Mouse (Mus musculus) heart, embryonic 16.5 days (tissue): ENCODE data around the gene Colgalt1. TPM values are rescaled to one million over a fixed set of nuclear protein-coding genes. Genes with fewer than 3 reads are reported as not detected.
A peak's percentile ranks its signal among the peaks of the same experiment; 100 is the strongest.

Source experiments
- ATAC-seq: fragments of 200-750 bp; cut with Nextera tagmentation; replicated peaks from 2 replicates; pipeline ENCODE4 v1.8.0; 2017; ENCODE audit warnings: moderate number of reproducible peaks; ENCODE audit not compliant: insufficient read depth, low FRiP score; ENCODE audit errors: extremely low read depth
- H3K27ac ChIP-seq: fragments of 300-500 bp; sonication (generic); 2 replicates; pipeline ENCODE4 v1.5.1; 2014; ENCODE audit warnings: mild to moderate bottlenecking, low read length, control low read depth, moderate library complexity
- H3K27me3 ChIP-seq: fragments of 300-500 bp; sonication (generic); 2 replicates; pipeline ENCODE4 v1.6.1; 2014; ENCODE audit warnings: low read length, mixed read lengths; ENCODE audit not compliant: control insufficient read depth, insufficient read depth
- H3K36me3 ChIP-seq: fragments of 300-500 bp; sonication (generic); 2 replicates; pipeline ENCODE4 v1.6.1; 2014; ENCODE audit not compliant: control insufficient read depth, insufficient read depth
- H3K4me1 ChIP-seq: fragments of 300-500 bp; sonication (generic); 2 replicates; pipeline ENCODE4 v1.6.1; 2014; ENCODE audit warnings: low read length, mixed read lengths; ENCODE audit not compliant: control insufficient read depth, insufficient read depth
- H3K4me2 ChIP-seq: fragments of 300-500 bp; sonication (generic); 2 replicates; pipeline ENCODE4 v1.6.1; 2014; ENCODE audit warnings: low read depth, mild to moderate bottlenecking, control low read depth, low read length
- H3K4me3 ChIP-seq: fragments of 300-500 bp; sonication (generic); 2 replicates; pipeline ENCODE4 v1.5.1; 2014; ENCODE audit warnings: mild to moderate bottlenecking, control low read depth, low read length
- H3K9ac ChIP-seq: fragments of 300-500 bp; sonication (generic); 2 replicates; pipeline ENCODE4 v1.6.1; 2014; ENCODE audit warnings: low read length, control low read depth
- H3K9me3 ChIP-seq: fragments of 300-500 bp; sonication (generic); replicated peaks from 2 replicates; pipeline ENCODE4 v1.6.1; 2016; ENCODE audit warnings: low read length; ENCODE audit not compliant: control insufficient read depth
- WGBS: fragments of 180-500 bp; shearing (Covaris S2); extraction: QIAGEN DNeasy Blood & Tissue Kit; methylation state at CpG from one replicate; pipeline ENCODE4 v1.1.7; 2014; 5-methylcytosine and 5-hydroxymethylcytosine counted together
- polyA plus RNA-seq: library from polyadenylated mRNA; unstranded; fragments of >200 nt; fragmentation: Nextera tagmentation; extraction: Ambion mirVana; gene quantifications from 2 replicates; pipeline ENCODE4 v1.2.1, GENCODE M21; 2015

The Colgalt1 gene
- polyA plus RNA-seq, 1 experiment from 2014 or later: 54.4 TPM

- WGBS: 75% methylated on average over 4 of the region's 4 CpGs
- no peak for ATAC-seq
- no peaks in the 10 kb centered on the region for H3K36me3 ChIP-seq
- no peak overlapping the region for H3K9ac ChIP-seq
- no peaks in the 10 kb centered on the region for H3K27me3 ChIP-seq
- H3K9me3 ChIP-seq: no peaks in the 10 kb centered on the region
- no peak overlapping the region for H3K27ac ChIP-seq
- no peak overlapping the region for H3K4me3 ChIP-seq
- no peak overlapping the region for H3K4me2 ChIP-seq
- peaks cover 3% of the 10 kb centered on the region; the same call in 1 of the 2 replicates for H3K4me1 ChIP-seq
These were observed 28.5 kb downstream of the Colgalt1 start for GRCm38 (mm10) chr8:71639318-71639717.

- H3K27me3 ChIP-seq: 0 out of 2 replicates have a peak, but pooled peaks cover 3% of the 10 kb centered on the region
- H3K27ac ChIP-seq: no peak overlapping the region
- H3K4me1 ChIP-seq: no peaks in the 10 kb centered on the region
- no peaks in the 10 kb centered on the region for H3K36me3 ChIP-seq
- 71% methylated on average over 9 of the region's 9 CpGs for WGBS
- no peak overlapping the region for H3K9ac ChIP-seq
- no peaks in the 10 kb centered on the region for H3K9me3 ChIP-seq
- no peak overlapping the region for H3K4me3 ChIP-seq
- ATAC-seq: no peak
- H3K4me2 ChIP-seq: no peak overlapping the region
These were observed 34.7 kb downstream of the Colgalt1 start for GRCm38 (mm10) chr8:71645510-71645909.

- no peak overlapping the region for H3K27ac ChIP-seq
- peaks cover 73% of the 10 kb centered on the region for H3K27me3 ChIP-seq
- peaks cover 4% of the 10 kb centered on the region; the same call in 1 of the 2 replicates for H3K4me1 ChIP-seq
- no peaks in the 10 kb centered on the region for H3K36me3 ChIP-seq
- no peak overlapping the region for H3K9ac ChIP-seq
- ATAC-seq: no peak
- H3K4me3 ChIP-seq: no peak overlapping the region
- no peaks in the 10 kb centered on the region for H3K9me3 ChIP-seq
- peak overlapping the region; percentile 31 for H3K4me2 ChIP-seq
- WGBS: 1% methylated on average over 24 of the region's 24 CpGs
These were observed 43.8 kb downstream of the Colgalt1 start for GRCm38 (mm10) chr8:71654600-71654999.

GRCm38 (mm10) chr8:71657816-71658215 lies 47.0 kb downstream of the Colgalt1 start:
- peaks cover 4% of the 10 kb centered on the region; the same call in 1 of the 2 replicates for H3K4me1 ChIP-seq
- no peak overlapping the region for H3K27ac ChIP-seq
- no peak overlapping the region for H3K4me3 ChIP-seq
- WGBS: 17% methylated on average over 9 of the region's 9 CpGs
- ATAC-seq: no peak
- no peak overlapping the region for H3K9ac ChIP-seq
- no peak overlapping the region for H3K4me2 ChIP-seq
- H3K36me3 ChIP-seq: no peaks in the 10 kb centered on the region
- peaks cover 68% of the 10 kb centered on the region for H3K27me3 ChIP-seq
- H3K9me3 ChIP-seq: no peaks in the 10 kb centered on the region

GRCm38 (mm10) chr8:71658515-71659049 lies 47.8 kb downstream of the Colgalt1 start:
- Histone ChIP-seq H3K27me3 (peaks cover 60% of the 10 kb centered on the region), H3K9ac (no peak overlapping the region), H3K9me3 (no peaks in the 10 kb centered on the region), H3K4me3 (no peak overlapping the region), H3K27ac (no peak overlapping the region), H3K4me2 (no peak overlapping the region), H3K4me1 (peaks cover 4% of the 10 kb centered on the region; the same call in 1 of the 2 replicates), H3K36me3 (no peaks in the 10 kb centered on the region)
- no peak for ATAC-seq
- 25% methylated on average over 17 of the region's 17 CpGs for WGBS

GRCm38 (mm10) chr8:71659751-71660150 lies 49.0 kb downstream of the Colgalt1 start:
- peaks cover 49% of the 10 kb centered on the region for H3K27me3 ChIP-seq
- H3K4me3 ChIP-seq: no peak overlapping the region
- no peak overlapping the region for H3K27ac ChIP-seq
- H3K9me3 ChIP-seq: no peaks in the 10 kb centered on the region
- H3K9ac ChIP-seq: no peak overlapping the region
- no peaks in the 10 kb centered on the region for H3K36me3 ChIP-seq
- H3K4me2 ChIP-seq: no peak overlapping the region
- 56% methylated on average over 1 of the region's 1 CpGs for WGBS
- H3K4me1 ChIP-seq: peaks cover under 1% of the 10 kb centered on the region; the same call in 1 of the 2 replicates
- no peak for ATAC-seq

- Histone ChIP-seq H3K27ac (no peak overlapping the region), H3K4me2 (no peak overlapping the region), H3K36me3 (no peaks in the 10 kb centered on the region), H3K9ac (no peak overlapping the region), H3K9me3 (no peaks in the 10 kb centered on the region), H3K4me1 (peaks cover 5% of the 10 kb centered on the region), H3K4me3 (no peak overlapping the region), H3K27me3 (peaks cover 42% of the 10 kb centered on the region)
- 0 out of 2 replicates have a peak, but pooled peaks have one; percentile 33 for ATAC-seq
- 10% methylated on average over 36 of the region's 36 CpGs for WGBS
These were observed 49.7 kb downstream of the Colgalt1 start for GRCm38 (mm10) chr8:71660325-71661120.

- peaks cover 36% of the 10 kb centered on the region for H3K4me1 ChIP-seq
- H3K27me3 ChIP-seq: peaks cover 8% of the 10 kb centered on the region
- ATAC-seq: peak; percentile 49
These were observed 54.7 kb downstream of the Colgalt1 start for GRCm38 (mm10) chr8:71665331-71666130.

More at GRCm38 (mm10) chr8:71665331-71666130, 54.7 kb downstream of the Colgalt1 start:
- Histone ChIP-seq H3K4me2 (peak overlapping the region; percentile 58), H3K9ac (peak overlapping the region; percentile 6; the same call in 1 of the 2 replicates), H3K36me3 (no peaks in the 10 kb centered on the region), H3K9me3 (no peaks in the 10 kb centered on the region), H3K27ac (0 out of 2 replicates have a peak overlapping the region, but pooled peaks have one; percentile 36), H3K4me3 (peak overlapping the region; percentile 24)
- WGBS: 4% methylated on average over 22 of the region's 22 CpGs
